Mouse (Mus musculus) CH12F3 (cell line): ENCODE measurements at regions not wholly inside any gene's neighbourhood (a gene's known extent, or its start where the extent isn't known, plus 50 kb on each side); places are given as distances from the start of the nearest gene placed in this dataset.

Experiments used
- in situ Hi-C: fragments of 300-500 bp; cut with MboI; formaldehyde crosslinking; loops from 2 replicates; pipeline ENCODE4 v1.14.3; 2020; ENCODE audit warnings: low sequenced_read_pairs

DNA sequence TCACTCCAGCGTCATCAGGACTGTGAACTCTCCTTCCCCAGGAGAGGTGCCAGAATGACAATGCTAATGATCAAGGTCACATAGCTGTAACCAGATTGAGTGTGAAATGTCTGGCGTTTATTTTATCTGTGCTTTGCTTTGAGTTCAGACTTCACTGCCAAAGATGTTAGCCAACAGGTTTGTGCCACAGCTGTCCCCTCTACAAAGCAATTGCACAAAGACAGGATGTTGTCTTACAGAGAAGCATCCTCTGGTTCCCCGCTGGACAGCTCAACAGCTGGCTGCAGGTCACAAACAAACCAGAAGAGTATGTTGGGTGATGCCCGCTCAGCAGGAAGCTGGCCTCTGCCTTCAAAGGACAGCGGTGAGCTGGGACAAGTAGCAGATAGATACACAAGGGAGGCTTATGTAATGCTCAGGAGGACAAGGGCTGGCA is 169.5 kb downstream of the Fam43a start:
- in situ Hi-C loops: no loop called here

DNA sequence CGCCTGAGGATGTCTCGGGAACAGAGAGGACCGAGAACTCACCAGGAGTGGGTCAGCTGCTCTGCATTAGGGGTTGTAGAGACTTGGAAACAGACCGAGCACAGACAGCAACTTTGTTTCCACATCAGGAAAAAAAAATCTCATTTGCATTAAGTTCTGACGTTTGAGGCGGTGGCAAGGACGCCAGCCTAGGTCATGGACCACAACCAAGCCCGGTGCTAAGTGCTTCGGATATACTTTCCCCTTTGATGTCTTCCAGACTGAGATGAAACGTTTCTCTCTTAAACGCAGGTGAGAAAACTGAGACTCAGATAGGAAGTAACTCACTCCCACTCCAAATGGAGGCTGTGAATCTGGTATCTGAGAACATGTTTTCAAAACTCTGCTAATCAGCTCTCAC is 169.9 kb downstream of the Fam43a start:
- in situ Hi-C loops: no loop called here

DNA sequence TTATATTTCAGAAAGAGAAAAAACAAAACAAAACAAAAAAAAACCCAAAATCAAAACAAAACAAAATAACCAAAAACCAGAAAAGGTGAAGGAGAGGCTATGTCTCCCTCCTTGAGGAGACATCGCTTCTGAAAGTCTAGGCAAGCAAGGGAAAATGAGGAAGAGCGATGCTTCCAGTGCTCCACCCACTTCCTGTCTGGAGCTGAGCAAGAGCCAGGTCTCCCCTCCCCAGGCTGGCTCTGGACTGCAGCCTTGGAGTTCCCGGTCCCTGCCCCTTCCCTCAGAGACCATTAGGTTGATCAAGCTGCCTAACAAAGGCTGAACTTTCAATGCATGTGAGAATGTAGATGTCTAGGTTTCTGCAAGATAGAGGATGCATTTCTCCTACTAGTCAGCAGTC is 173.3 kb downstream of the Fam43a start:
- in situ Hi-C loops: no loop called here

DNA sequence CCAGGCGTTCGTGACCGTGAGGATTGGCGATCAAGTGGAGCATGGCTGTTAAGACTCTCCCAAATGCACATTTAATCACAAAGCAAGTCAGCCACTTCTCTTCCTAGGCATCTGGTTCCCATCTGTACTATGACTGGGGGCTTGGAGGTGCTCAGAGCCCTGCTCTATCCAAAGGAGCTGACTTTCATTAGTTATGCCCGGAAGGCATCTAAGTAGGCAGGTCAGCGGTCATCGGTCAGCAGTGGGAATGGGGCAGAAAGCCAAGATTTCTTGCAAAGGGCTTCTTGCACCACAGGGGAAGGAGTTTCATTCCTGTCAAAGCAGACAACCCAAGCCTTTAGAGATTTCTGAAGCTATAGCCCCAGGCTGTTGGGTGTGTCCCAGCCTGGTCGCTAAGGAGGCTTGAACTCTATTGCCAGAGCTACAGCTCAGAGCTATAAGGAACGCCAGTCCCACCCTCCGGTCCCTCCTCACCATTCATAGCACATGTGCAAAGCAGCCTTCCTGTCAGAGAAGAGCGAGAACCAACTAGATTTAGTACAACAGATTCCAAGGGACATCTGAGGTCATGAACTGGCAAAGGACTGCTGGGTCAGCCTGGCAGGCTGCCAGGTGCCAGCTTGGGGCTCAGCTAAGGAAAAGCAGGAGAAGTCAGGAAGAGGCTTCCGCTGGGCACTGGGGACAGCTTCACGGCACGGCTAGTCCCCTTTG is 175.6 kb downstream of the Fam43a start:
- in situ Hi-C loops: no loop called here

DNA sequence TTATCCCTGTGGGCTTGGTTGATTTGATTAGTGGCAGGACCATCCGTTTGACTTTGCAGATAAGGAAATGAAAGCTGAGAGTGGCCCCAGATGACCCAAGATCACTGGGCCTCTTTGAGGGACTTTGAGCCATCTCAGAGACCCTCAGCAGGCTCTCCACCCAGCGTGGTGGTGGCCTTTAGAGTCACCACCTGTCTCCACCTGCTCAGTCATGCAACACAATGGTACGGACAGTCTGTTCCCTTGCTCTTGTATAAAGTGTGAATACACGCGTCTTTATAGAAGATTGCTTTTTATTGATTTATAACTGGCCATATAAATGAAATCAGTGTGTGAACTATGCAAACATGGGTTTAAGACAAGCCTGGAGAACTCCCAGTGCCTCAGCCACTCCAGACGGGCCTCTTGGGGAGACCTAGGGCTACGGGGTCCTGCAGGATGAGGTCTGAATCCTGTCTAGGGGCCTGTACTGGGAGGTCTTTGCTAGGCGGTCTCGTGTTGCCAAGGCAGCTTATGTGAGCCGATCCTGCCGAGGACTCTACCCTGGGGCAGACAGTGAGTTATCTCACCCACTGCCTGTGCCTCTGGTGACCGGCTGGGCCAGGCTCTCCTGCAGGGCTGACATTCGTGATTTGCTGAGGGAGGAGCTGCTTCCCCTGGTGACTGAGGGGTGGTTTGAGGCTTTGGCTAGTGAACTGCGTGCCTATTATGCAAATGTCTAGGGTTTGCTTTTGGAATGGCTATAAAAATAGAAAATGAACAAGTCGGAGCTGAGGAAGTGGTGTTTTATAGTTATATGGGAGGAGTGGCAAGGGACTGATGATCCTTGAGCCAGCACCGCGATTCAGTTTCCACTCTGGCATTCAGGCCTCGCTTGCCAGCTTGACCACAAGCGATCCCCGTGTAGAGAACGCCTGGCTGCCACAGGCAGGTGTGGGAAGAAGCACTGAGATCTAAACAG is 176.5 kb downstream of the Fam43a start:
- in situ Hi-C loops: no loop called here

DNA sequence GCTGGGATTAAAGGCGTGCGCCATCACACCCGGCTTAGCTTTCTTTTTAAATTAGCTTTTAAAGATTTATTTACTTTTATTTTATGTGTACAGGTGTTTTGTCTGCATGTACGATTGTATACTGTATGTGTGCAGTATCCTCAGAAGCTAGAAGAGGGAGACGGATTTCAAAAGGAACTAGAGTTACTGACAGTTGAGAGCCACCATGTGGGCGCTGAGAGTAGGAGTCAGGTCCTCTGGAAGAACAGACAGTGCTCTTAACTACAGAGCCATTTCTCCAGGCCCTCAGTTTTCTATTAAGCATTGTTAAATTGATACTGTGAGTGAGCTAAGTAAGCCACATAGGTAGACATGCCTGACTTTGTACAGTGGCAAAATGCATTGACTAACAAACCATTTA is 177.9 kb downstream of the Fam43a start:
- in situ Hi-C loops: no loop called here

DNA sequence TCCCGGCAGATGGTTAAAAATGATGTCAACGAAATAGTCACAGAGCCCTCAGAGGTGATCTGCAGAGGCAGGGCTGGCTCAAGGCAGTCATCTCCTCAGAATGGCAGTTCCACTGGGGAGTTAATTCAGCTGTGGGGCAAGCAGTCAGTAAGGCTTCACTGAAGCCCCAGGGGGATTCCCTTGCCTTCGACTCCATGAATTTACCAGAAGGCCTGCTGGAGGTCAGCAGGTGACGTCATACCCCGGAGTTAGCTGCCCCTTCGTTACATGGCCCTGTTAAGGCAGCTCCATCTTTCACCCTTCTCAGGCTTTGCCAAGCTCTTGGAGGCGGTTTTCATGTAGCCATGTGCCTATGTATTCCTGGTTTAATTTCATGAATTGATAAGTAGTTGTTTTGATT is 178.6 kb downstream of the Fam43a start:
- in situ Hi-C loops: no loop called here

DNA sequence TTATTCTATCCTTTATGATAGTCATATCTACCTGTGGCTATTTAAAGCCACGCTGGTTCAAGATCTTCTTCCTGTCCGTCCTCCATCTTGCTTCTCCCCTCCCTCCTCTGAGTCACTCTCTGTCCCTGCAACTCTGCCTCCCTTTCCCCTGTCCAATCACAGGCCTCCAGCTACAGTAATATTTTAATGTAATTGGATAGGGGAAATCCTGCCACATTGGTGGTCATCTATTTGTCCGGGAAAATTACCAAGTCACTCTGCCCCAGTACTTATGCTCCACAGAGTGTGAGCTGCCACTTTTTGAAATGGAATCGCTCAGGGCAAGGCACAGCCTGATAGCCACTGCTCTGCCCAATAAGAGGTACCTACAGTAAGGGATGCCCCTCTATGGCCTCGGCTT is 179.4 kb downstream of the Fam43a start:
- in situ Hi-C loops: no loop called here

DNA sequence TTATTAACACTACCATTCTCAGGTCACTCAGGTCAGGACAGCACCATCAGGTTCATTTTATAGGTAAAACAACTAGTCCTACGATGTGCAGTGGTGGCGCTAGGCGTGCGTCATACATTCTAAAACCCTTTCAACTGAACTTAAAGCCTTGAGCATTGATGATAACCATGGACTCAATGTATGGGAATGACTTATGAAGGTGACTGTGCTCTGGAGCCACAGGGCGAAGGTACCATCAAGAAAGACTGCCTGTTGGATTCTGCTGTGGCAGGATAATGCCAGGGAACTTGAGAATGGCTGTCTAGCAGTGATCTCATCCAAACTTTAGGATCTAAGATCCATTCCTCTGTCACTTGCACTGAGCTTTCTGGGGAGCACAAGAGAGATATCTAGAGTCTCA is 184.7 kb downstream of the Fam43a start:
- in situ Hi-C loops: no loop called here

DNA sequence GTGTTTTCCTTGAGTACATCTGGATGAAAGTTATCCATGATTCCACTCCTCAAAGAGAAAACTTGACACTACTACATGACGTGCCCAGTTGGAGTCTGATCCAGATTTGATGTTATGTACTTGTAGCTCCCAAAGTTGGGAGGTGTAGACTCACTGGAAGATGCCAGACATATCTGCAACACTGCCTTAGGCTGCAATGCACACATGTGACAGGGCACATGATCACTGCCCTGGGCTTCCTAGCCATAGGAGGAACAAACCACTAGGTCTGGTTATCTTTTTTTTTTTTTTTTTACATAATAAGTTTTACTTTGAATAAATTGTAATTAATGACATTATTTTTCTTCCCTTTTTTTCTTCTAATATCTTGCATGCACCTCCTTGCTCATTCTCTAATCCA is 185.4 kb downstream of the Fam43a start:
- in situ Hi-C loops: no loop called here

DNA sequence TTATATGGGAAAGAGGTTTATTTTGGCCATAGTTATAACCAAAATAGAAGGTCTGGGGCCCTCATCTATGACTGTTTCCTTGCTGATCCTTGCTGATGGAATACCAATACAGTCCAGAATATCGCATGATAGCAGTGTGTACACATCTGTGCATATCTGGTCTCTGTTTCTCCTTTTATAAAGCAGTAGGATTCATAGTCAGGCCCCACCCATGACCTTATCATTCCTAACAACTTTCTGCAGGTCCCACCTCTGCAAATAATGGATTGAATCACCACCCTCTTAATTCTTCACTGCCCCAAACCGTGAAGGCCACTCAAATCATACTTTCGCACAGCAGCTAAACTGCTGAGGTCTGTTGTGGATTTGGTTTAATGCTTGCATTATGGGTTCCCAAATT is 186.5 kb downstream of the Fam43a start:
- in situ Hi-C loops: no loop called here

DNA sequence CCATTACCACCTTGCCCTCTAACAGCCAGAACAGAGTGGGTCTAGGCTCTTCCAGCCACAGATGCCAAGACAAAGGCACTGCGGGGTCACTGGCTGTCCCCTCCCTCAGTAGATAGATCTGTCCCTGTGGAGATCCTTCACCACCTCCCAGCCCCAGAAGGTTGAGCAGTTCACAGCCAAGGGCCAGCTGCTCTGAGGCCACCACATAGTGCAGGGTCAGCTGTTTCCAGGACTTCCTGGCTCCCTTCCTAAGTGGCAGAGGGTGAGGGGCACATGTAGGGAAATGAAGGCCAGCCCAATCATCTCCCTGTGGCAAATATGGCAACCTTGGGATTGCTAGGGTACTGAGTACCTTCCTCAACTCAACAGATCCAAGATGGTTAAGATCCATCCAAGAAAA is 187.8 kb downstream of the Fam43a start:
- in situ Hi-C loops: no loop called here

DNA sequence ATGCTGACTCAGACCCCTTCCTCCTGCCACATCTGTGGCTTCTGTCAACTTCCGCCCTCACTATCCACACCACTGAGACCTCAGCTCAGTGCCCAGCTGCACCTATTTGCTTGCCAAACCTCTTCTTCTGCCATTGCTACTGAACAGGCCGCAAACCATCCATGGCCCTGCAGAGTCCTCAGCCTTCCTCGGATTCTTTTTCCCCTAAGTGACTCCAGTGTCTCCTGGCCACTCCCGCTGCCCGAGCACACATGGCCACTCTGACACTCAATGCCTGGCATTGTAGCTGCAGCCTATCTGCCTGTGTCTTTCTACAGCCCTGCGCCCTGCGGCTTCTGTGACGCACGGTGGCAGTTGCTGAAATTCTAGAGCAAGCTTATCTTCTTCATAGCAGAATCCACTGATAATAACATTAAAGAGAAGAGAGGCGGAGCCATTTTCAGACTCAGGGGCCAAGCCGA is 188.8 kb downstream of the Fam43a start:
- in situ Hi-C loops: no loop called here

DNA sequence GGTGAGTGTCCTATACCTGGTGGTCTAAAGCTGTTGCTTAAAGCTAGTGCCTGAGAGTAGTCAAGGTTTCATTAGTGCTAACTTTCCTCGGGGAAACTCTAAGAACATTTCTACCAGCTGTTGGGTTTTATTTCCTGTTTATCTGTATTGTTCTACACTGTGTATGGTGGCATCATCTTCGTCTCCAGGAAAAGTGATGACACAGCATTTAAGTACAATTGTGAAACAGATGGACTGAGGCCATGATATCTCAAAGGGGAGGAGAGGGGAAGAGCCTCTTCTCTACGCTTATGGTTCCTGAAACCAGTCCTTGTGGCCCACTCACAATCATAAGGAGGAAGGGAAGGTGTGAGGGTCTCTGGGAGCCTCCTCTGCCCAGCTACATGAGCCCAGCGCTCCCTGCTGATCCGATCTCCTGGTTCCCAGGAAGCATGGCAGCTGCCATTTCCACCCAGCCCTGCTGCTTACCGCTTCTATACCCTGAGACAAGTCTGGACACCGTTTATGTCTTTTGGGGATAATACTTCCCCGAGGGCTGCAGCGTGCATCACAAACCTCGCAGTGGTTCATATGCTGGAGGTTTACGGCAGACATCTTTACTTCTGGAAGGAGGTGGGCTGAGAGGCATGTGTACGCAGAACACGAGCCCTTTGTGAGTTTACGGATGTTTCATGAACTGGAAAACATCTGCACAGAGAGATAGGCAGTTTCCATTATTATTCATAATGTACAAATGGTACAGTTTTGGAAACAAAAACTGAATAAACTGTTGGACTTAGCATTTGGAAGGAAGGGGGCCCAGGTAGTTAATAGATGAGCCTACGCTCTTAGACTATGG is 189.6 kb downstream of the Fam43a start:
- in situ Hi-C loops: no loop called here

DNA sequence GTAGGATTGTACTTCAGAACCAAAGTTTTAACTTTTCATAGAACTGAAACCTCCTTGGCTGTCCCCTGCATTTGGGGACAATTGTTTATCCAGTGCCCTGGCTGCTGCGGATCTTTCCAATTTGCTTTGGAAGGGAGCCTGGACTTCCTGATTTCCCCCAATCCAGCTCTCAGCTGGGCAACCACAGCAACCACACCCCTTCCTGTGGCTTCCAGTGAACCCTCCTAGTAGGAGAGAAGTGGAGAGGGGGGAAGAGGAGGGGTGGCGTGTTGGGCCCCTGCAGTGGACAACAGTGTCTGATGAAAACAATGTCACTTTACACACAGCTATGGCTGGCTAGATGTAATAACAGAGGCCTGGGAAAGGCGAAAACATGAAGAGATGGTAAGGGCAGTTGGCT is 190.5 kb downstream of the Fam43a start:
- in situ Hi-C loops: no loop called here

DNA sequence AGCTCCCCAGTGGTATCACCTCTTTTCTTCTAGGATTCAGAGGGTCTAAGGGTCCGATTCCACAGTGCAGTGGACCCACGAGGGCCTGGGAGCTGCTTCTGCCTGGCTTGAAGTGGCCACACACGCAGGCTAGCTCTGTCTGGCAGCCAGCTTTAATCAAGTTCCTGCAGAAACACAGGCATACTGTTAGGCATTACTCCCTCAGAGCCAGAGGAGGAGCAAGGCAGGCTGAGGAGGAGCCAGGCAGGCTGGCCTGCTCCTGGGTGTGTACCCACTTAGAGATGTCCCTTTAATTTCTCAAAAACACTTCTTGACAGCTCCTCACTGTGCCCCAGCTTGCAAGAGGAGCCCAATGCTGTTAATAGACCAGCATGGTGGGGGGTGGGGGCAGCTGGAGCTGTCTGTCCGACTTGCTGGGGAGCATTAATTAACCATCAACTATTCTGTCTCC is 191.1 kb downstream of the Fam43a start:
- in situ Hi-C loops: no loop called here

DNA sequence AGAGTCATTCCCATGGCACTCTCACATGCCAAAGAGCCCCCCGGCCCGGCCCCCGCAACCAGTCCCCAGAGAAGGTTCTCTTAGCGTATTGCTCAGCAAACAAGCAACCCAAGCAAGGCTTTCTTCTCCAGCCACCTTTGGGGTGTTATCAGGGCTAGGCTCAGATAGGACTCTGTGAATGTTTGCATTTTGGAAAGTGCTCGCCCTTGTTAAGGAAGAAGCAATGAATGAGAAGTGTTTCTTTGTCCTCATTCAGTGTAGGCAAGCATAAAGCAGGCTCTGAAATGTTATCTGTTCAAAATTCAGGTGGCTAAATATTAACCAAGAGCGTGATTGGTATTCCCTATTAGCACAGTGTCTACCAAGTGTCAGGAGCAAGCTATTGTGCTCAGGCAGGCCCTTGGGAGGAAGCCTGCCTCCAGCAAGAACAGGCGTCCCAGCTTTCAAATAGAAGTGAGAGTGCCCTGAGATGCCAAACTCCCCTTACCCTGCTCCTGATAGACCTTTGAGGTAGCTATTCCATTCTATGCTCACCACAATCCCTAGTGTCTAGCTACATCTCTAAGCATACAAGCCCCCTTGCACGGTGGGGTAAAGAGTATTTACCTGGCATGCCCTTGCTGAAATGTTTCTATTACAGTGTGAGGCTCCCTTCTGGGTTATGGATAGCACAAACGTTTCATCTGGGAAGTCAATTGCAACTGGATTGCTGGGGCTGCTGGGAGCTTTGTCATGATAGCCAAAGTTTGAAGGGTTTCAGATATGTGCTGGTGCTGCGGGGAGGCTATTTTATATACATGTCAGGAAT is 191.7 kb downstream of the Fam43a start:
- in situ Hi-C loops: no loop called here

DNA sequence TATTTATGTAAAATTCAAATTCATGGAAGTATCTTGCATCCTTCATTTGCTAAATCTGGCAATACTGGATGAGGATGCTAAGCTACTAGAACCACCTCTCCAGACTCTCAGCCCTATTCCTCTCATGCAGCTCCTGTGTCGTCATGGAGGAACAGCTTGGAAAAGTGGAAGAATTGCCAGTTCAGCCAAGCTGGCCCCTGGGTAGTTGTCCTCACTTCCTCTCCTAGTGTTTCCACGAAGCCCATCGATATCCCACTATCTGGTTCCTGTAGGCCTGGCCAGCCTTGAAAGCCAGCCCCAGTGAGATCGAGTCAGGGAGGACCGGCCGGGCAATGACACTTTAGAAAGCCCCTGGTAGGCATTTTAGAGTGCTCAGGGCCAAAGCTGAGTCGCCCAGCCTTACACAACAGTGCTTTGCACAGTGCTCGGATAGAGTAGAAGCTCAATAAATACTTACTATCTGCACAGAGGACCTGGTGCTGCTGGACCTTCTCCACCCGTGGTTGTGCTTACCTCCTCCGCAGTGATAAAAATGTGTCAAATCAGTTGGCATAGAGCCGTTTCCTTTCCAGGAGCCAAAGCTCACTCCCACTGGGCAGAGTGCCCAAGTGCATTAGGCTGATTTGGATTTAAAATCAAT is 193.3 kb downstream of the Fam43a start:
- in situ Hi-C loops: no loop called here

DNA sequence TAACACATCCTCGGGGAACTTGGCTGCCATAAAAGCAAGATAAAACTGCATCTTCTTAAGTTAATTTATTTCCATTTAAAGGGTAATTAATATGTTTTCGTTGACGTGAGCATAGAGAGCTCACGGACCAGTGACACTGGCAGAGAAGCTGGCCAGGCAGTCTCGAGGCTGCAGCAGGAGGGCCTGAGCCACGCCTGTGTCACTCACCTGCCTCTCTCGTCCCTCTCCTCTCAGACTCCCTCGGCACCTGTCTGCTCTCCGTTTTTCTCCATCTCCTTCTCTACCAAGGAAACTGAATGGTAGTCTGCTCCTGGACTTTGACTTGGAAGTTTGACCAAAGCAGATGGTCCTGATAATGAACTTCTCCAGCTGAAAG is 193.8 kb downstream of the Fam43a start:
- in situ Hi-C loops: no loop called here

DNA sequence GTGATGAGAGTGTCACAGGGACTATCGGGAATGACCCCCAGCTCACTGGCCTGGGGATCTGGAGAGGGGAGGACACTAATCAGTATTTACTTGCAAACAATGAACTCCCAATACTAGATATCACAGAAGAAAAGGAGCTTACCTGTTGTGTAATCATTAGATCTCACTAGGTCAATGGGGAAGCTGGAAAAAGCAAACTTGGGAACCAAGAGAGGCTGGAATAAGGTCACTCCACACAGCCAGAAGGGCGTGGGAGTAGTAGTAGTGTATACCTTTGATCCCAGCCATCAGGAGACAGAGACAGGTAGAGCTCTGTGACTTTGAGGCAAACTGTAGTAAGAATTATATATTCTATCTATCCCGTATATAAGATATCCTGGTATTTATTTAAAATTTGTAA is 194.3 kb downstream of the Fam43a start:
- in situ Hi-C loops: no loop called here
